Mouse (Mus musculus) brain, embryonic 14.5 days (tissue): ENCODE results near the gene Creg2. TPM values are rescaled to one million over a fixed set of nuclear protein-coding genes. Genes with fewer than 3 reads are reported as not detected.
A peak's percentile ranks its signal among the peaks of the same experiment; 100 is the strongest.

Experiments
- DNase-seq: peaks from one replicate; pipeline ENCODE4 v3.0.0-alpha.2; 2011; ENCODE audit warnings: low read depth
- CTCF ChIP-seq: fragments of 200-500 bp; IDR thresholded peaks from 2 replicates; pipeline ENCODE4 v1.5.1; 2012; ENCODE audit warnings: inconsistent platforms, mild to moderate bottlenecking, moderate library complexity, borderline replicate concordance; ENCODE audit not compliant: insufficient read depth, insufficient read length; ENCODE audit errors: extremely low read depth
- POLR2A ChIP-seq: fragments of 200-500 bp; IDR thresholded peaks from 2 replicates; pipeline ENCODE4 v1.6.1; 2012; ENCODE audit warnings: mild to moderate bottlenecking, inconsistent platforms, borderline replicate concordance; ENCODE audit not compliant: poor library complexity, insufficient read depth, insufficient read length, severe bottlenecking; ENCODE audit errors: extremely low read depth
- polyA plus RNA-seq: library from polyadenylated mRNA; depleted of rRNA; stranded (reverse); fragments of >200 nt; gene quantifications from 2 replicates; pipeline ENCODE4 v1.2.3, GENCODE M21; 2012

Creg2 gene
- polyA plus RNA-seq, 1 experiment = 4.7 TPM

DNA sequence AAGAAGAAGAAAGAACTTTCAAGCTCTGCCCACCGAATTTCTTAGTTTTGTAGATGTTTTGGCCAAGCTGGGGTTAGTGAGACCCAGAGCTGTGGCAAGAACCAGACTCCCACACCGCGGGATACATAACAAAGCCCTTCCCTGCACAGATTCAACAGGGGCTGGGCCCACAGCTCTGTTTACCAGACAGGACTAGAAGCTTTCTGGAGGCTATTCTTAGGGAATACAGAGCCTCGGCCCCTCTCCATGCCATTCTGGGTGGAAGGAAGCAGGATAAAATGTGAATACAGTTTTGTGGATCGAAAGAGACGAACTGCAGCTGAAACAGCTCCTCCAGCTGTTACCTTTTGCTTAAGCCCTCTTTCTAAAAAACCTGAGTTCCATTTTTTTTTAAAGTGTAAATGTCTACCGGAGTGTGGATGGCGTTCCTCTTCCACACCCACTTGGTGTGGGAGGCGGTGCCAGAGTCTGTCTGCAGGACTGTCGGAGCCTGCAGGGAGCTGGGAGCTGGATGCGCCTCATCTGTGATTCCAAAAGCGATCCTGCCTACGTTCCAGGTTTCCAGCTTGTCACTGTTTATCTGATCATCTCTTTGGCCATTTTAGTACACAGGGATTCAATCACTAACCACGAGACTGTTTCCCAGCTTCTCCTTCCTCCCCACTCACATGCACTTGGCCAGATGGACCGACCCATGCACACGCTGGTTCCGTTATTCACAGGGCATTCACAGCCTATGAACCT, 1.4 kb downstream of the Creg2 start:
- TF ChIP-seq CTCF = no peak
- TF ChIP-seq POLR2A = no peak
- DNase-seq = peak; percentile 45

- no peak for DNase-seq
- no peak for TF ChIP-seq CTCF
- no peak for TF ChIP-seq POLR2A
These were observed 2.7 kb downstream of the Creg2 start for GRCm38 (mm10) chr1:39648584-39648983.

- TF ChIP-seq POLR2A (no peak), CTCF (no peak)
- peak; percentile 89 for DNase-seq
These were observed 5.1 kb downstream of the Creg2 start for GRCm38 (mm10) chr1:39645905-39646759.

GRCm38 (mm10) chr1:39644333-39644732, 6.9 kb downstream of the Creg2 start:
- DNase-seq = no peak
- TF ChIP-seq POLR2A = no peak
- TF ChIP-seq CTCF = no peak

DNA sequence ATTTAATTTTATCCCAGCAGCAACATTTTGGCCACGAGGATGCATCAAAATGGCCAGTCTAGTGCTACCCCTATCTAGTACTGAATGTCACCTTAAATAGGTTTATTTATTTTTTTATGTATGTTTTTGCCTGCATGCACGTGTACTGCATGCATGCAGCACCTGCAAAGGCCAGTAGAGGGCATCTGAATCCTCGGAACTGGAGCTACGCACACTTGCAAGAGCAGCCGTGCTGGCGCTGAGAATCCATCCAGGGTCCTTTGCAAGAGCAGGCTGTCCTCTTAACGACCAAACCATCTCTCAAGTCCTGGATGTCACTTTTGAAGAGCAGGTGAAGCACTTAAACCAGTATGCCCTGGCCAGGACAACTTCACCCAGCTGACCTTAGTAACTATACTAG, 9.6 kb downstream of the Creg2 start:
- TF ChIP-seq POLR2A (no peak), CTCF (no peak)
- no peak for DNase-seq

DNA sequence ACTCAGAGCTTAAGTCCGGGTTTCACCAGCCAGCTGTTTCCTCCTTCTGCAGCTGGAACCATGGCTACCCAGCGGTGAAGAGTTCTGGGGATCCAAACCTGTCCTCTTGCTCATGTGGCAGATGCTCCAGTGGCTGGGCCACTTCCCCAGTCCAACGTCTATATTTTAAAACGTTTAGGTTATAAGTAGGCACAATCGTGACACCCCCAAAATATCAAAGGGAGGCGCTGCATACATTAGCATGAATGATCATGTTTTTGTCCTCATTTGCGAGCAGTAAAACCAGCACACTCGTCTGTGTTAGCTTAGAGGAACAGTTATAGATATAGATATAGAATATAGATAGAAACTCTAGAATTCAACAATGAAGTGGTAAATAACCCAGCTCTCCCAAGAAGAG, 14.1 kb downstream of the Creg2 start:
- no peak for DNase-seq
- TF ChIP-seq POLR2A (no peak), CTCF (no peak)

- peak; percentile 22 for DNase-seq
- no peak for TF ChIP-seq CTCF
- TF ChIP-seq POLR2A = no peak
These were observed 14.6 kb downstream of the Creg2 start for GRCm38 (mm10) chr1:39636660-39637059.

GRCm38 (mm10) chr1:39636196-39636595, 15.1 kb downstream of the Creg2 start:
- no peak for DNase-seq
- TF ChIP-seq CTCF = no peak
- TF ChIP-seq POLR2A = no peak

DNA sequence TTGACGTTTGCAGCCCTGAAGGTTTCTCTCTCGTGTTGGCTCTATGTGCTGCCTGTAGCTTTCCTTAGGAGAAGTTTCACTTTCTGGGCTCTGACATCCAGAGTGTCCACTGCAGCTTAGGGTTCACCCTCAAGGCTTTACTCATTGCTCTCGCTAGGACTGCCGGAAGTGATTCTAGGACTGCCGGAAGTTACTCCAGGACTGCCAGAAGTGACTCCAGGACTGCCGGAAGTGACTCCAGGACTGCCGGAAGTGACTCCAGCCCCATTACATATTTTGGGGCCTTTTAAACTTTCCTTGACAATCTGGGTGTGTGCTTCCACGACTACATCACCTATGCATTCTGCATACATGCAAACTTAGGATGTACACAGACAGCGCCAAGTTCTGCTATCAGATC, 22.7 kb downstream of the Creg2 start:
- no peak for DNase-seq
- TF ChIP-seq POLR2A = no peak
- no peak for TF ChIP-seq CTCF

DNA sequence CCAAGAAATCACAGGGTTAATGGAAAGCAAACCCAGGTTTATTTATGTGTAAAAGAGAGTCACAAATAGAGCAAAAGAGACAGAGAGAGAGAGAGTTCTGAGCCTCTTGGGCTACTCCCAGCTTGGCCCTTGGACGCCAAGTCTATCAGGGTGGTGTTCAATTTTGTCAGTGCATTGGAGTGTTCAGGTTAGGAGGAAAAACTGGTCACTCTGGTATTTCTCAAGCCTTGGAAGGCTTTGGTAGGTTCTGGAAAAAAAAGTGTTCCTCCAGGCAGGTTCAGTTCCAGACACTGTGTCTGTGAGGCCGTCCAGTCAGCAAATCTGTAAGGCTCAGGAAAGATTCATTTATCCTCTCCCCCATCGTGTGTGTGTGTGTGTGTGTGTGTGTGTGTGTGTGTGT, 25.8 kb downstream of the Creg2 start:
- TF ChIP-seq POLR2A (no peak), CTCF (no peak)
- DNase-seq = no peak

DNA sequence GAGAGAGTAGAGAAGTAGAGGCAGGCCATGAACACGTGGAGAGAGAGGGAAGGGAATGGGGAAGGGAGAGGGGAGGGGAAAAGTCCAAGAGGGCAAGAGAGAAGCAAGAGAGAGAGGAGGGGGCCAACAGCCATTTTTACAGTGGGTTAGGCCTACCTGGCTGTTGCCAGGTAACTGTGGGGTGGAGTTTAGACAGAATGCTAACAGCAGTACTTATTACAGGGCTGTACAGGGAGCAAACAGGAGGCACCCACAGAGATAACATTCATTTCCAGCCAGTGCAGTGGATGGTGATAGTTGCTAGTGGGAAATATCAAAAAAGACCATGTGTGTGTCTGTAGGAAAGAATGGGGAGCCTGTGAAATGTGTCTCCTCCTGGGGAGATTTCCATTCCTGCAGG, 27.5 kb downstream of the Creg2 start:
- no peak for DNase-seq
- TF ChIP-seq POLR2A = no peak
- no peak for TF ChIP-seq CTCF

GRCm38 (mm10) chr1:39623106-39623505, 28.2 kb downstream of the Creg2 start:
- DNase-seq = no peak
- TF ChIP-seq CTCF = no peak
- TF ChIP-seq POLR2A = no peak

GRCm38 (mm10) chr1:39618524-39618923, 32.8 kb downstream of the Creg2 start:
- no peak for DNase-seq
- TF ChIP-seq POLR2A (no peak), CTCF (no peak)
